Mouse (Mus musculus) liver, embryonic 11.5 days (tissue): ENCODE measurements at regions not wholly inside any gene's neighbourhood (a gene's known extent, or its start where the extent isn't known, plus 50 kb on each side); places are given as distances from the start of the nearest gene placed in this dataset.

Source experiments
- ATAC-seq: fragments of 200-750 bp; cut with Nextera tagmentation; replicated peaks from 2 replicates; pipeline ENCODE4 v1.8.0; 2017; ENCODE audit warnings: moderate number of reproducible peaks, mild to moderate bottlenecking, moderate TSS enrichment, moderate library complexity; ENCODE audit not compliant: low FRiP score
- DNase-seq: peaks from one replicate; pipeline ENCODE4 v3.0.0-alpha.2; 2017; ENCODE audit warnings: low spot score
- H3K27ac ChIP-seq: fragments of 300-500 bp; sonication (generic); 2 replicates; pipeline ENCODE4 v1.5.1; 2014; ENCODE audit warnings: mild to moderate bottlenecking, low read depth, low read length, control low read depth
- H3K27me3 ChIP-seq: fragments of 300-500 bp; sonication (generic); replicated peaks from 2 replicates; pipeline ENCODE4 v1.6.1; 2014; ENCODE audit warnings: low read length, mixed read lengths; ENCODE audit not compliant: control insufficient read depth, insufficient read depth
- H3K36me3 ChIP-seq: fragments of 300-500 bp; sonication (generic); 2 replicates; pipeline ENCODE4 v1.6.1; 2014; ENCODE audit warnings: mild to moderate bottlenecking, low read length, moderate library complexity, mixed read lengths; ENCODE audit not compliant: control insufficient read depth, insufficient read depth
- H3K4me1 ChIP-seq: fragments of 300-500 bp; sonication (generic); replicated peaks from 2 replicates; pipeline ENCODE4 v1.6.1; 2014; ENCODE audit warnings: low read length, mixed read lengths; ENCODE audit not compliant: control insufficient read depth, insufficient read depth
- H3K4me2 ChIP-seq: fragments of 300-500 bp; sonication (generic); 2 replicates; pipeline ENCODE4 v1.6.1; 2014; ENCODE audit warnings: mild to moderate bottlenecking, control low read depth, moderate library complexity
- H3K4me3 ChIP-seq: fragments of 300-500 bp; sonication (generic); 2 replicates; pipeline ENCODE4 v1.5.1; 2014; ENCODE audit warnings: low read depth, low read length, control low read depth
- H3K9ac ChIP-seq: fragments of 300-500 bp; sonication (generic); 2 replicates; pipeline ENCODE4 v1.6.1; 2014; ENCODE audit warnings: low read depth, low read length, control low read depth
- H3K9me3 ChIP-seq: fragments of 300-500 bp; sonication (generic); 2 replicates; pipeline ENCODE4 v1.6.1; 2016; ENCODE audit warnings: low read length, inconsistent platforms, mixed read lengths; ENCODE audit not compliant: control insufficient read depth
- WGBS: fragments of 180-500 bp; shearing (Covaris S2); extraction: QIAGEN DNeasy Blood & Tissue Kit; methylation state at CpG from one replicate; pipeline ENCODE4 v1.1.7; 2014; 5-methylcytosine and 5-hydroxymethylcytosine counted together

DNA sequence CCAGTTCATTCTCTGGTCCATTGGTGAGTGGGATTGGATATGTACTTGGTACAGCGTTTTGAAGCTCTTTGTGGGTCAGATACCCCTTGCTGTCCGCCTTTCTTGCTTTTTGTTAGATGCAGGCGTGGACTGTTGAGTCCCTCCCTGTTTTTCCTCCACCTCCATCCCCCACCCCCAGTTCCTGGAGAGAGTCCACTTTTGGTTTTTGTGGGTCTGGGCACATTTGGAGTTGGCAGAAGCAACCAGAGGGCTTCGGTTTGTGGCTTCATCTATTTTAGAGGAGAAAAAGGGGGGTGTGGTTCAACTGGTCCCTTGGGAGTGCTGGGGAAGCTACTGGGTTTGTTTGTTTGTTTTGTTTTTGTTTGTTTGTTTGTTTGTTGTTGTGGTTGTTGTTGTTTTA is 103.9 kb upstream of the Gm9887 start:
- ATAC-seq = no peak
- Histone ChIP-seq H3K27ac (no peak overlapping the region), H3K9ac (no peak overlapping the region), H3K36me3 (no peaks in the 10 kb centered on the region), H3K4me3 (no peak overlapping the region), H3K4me1 (no peaks in the 10 kb centered on the region; the same call in 1 of the 2 replicates), H3K27me3 (no peaks in the 10 kb centered on the region), H3K9me3 (no peaks in the 10 kb centered on the region; the same call in 1 of the 2 replicates), H3K4me2 (no peak overlapping the region)
- WGBS = 73% methylated on average over 4 of the region's 4 CpGs
- DNase-seq = no peak

DNA sequence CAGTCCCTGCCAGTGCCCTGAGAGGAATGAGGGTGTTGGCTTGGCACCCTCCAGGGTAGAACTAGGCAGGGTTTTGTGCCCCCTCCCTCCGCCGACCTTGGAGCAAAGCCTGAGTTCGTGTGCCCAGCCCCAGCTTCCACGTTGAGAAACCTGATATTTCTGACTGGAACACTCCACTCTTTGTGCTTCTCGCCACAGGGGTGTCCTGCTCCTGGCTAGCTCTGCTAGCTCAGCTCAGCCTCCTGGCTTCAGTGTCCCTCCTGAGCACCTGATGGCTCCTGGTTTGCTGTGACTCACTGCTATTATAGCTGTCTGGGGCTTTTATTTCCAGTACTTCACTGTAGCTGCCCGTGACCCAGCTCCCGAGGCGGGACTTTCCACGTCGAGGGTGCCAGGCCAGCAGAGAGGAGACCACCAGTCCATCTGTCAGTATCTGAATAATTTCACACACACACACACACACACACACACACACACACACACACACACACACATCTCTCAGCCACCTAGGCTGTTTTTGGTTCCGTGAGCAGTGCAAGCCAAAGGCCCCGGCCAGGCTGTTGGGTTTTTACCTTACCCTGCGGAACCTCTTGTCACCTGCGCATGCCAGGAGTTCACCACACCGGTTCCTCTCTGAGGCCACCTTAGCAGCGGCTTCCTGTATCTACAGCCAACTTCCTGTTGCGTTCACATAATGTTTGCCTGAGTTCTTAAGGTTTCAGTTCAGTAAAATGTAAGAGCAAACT is 102.8 kb upstream of the Gm9887 start:
- Histone ChIP-seq H3K4me1 (no peaks in the 10 kb centered on the region; the same call in 1 of the 2 replicates), H3K27me3 (no peaks in the 10 kb centered on the region), H3K9me3 (no peaks in the 10 kb centered on the region; the same call in 1 of the 2 replicates), H3K9ac (no peak overlapping the region), H3K4me3 (no peak overlapping the region), H3K27ac (no peak overlapping the region), H3K4me2 (no peak overlapping the region), H3K36me3 (no peaks in the 10 kb centered on the region)
- ATAC-seq = no peak
- no peak for DNase-seq
- 60% methylated on average over 17 of the region's 17 CpGs for WGBS

DNA sequence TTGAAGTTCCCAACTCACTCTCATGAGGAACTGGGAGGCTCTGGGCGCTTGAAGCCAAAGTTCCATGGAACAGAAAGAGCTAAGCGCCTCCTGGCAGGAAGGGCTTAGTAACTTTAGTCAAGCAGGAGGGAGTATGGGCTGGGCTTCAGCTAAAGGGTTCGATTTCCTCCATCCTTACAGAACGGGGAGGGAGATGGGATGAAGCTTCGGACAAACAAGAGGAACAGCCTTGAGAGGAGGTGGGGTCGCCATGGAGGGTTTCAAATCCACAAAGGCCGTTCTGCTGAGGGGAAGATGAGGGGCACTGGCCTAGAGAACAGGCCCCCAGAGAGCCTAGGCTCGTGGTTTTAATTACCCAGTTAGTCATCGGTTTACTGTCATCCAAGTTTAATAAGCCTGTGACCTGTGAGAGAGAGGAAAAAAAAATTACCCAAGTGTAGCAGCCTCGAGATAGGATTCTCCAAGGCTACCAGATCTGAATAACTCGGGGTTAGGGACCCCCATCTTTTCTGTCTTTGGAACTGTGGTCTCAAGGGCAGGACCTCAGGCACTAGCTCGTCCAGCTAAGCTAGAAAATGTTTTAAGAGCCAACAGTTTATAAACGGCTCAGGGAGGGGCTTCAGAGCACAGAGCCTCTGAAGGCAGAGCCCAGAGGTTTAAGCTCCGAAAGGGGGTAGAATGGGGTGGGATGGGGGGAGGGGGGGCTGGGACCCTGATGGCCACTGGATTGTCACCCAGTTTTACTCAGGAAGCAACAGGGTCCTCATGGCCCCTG is 102.1 kb upstream of the Gm9887 start:
- Histone ChIP-seq H3K9ac (no peak overlapping the region), H3K4me2 (no peak overlapping the region), H3K9me3 (no peaks in the 10 kb centered on the region; the same call in 1 of the 2 replicates), H3K4me3 (no peak overlapping the region), H3K4me1 (no peaks in the 10 kb centered on the region; the same call in 1 of the 2 replicates), H3K27ac (no peak overlapping the region), H3K27me3 (no peaks in the 10 kb centered on the region), H3K36me3 (no peaks in the 10 kb centered on the region)
- ATAC-seq (no peak), DNase-seq (no peak)
- 54% methylated on average over 14 of the region's 14 CpGs for WGBS

DNA sequence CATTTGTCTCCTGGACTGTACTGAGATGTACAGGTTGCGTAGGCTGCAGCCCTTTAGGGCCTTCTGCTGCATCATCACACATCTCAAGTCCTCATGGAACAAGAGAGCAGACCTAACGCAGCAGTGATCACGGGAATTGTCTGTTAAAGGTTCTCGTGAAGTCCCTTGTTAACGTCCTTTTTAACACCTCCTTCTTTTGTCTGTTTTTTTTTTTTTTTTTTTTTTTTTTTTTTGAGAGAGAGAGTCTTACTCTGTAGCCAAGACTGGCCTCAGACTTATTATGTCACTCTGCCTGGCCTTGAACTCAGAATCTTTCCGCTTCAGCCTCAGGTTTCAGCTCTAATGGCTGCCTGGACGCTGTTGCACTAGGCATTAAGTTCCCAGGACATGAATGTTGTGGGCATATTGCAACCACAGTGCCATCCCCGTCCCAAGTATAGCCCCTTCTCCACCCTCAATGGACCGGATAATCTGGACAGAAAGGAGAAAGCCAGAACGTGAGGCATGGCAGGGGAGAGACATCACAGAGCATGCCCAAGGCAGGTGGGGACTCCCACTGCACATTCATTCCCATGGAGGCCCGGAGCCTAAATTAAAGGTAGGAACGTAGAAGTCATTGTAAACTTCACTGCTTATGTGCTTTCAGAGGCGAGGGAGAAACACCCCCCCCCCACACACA is 101.3 kb upstream of the Gm9887 start:
- H3K9me3 ChIP-seq = no peaks in the 10 kb centered on the region; the same call in 1 of the 2 replicates
- no peak for ATAC-seq
- H3K4me1 ChIP-seq = no peaks in the 10 kb centered on the region; the same call in 1 of the 2 replicates
- no peak overlapping the region for H3K9ac ChIP-seq
- DNase-seq = no peak
- H3K27me3 ChIP-seq = no peaks in the 10 kb centered on the region
- no peak overlapping the region for H3K4me2 ChIP-seq
- 85% methylated on average over 13 of the region's 13 CpGs for WGBS
- no peak overlapping the region for H3K4me3 ChIP-seq
- H3K36me3 ChIP-seq = no peaks in the 10 kb centered on the region
- H3K27ac ChIP-seq = no peak overlapping the region

DNA sequence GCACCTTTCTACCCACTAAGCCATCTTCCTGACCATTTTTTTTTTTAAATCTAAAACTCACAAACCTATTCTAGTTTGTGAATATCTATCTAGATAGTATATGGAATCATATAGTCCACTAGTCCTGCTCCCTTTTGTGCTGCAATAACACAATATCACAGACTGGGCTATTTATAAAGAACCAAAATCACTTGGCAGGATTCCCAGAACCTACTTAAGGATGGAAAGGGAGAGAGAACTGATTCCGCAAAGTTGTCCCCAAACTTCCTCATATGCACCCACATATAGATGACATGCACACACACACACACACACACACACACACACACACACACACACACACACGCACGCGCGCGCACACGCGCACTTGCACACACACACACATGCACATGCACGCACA is 100.7 kb upstream of the Gm9887 start:
- ATAC-seq (no peak), DNase-seq (no peak)
- 97% methylated on average over 9 of the region's 9 CpGs for WGBS

DNA sequence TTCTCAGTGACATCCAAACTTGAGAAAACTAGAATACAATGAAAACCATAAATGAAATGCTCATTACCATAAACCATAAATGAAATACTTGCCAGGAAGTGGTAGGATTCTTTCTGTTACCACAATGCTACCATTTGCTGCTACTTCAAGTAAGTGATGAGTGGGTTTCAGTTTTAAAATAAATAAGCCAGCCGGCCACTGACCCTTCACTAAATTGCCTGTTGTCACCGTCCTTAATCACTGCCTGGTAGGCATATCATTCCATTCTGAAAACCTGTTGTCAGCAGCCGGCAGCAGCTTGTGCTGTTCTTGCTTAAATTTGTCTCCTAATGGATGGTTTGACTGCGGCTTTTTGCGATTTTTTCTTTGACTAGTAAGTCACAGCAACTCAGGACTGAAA is 99.6 kb upstream of the Gm9887 start:
- DNase-seq (no peak), ATAC-seq (no peak)
- Histone ChIP-seq H3K9me3 (no peaks in the 10 kb centered on the region; the same call in 1 of the 2 replicates), H3K27me3 (no peaks in the 10 kb centered on the region), H3K4me2 (no peak overlapping the region), H3K4me1 (no peaks in the 10 kb centered on the region; the same call in 1 of the 2 replicates), H3K27ac (no peak overlapping the region), H3K9ac (no peak overlapping the region), H3K36me3 (no peaks in the 10 kb centered on the region), H3K4me3 (no peak overlapping the region)
- WGBS = 70% methylated on average over 5 of the region's 5 CpGs

More for the DNA sequence above, 100.7 kb upstream of the Gm9887 start:
- Histone ChIP-seq H3K4me2 (no peak overlapping the region), H3K9ac (no peak overlapping the region), H3K4me1 (no peaks in the 10 kb centered on the region; the same call in 1 of the 2 replicates), H3K36me3 (no peaks in the 10 kb centered on the region), H3K9me3 (no peaks in the 10 kb centered on the region; the same call in 1 of the 2 replicates), H3K27me3 (no peaks in the 10 kb centered on the region), H3K4me3 (no peak overlapping the region), H3K27ac (no peak overlapping the region)

DNA sequence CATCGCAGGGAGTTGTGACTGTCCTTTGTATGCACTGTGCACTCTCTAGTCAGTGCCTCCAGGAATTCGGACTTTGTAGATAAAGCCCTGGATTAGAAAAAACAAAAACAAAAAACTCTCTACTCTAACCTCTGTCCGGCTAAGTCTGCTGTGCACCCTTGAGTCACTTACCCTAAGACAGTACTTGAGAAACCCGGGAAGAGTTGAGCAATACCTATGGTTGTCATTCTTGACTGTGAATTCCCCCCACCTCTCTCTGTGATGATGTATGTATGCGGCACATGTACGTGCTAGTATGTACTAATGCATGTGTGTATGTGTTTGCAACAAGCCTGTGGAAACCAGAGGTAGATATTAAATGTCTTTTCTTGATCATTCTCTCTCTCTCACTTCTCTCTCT is 96.7 kb upstream of the Gm9887 start:
- H3K27ac ChIP-seq = no peak overlapping the region
- H3K4me1 ChIP-seq = no peaks in the 10 kb centered on the region
- no peak overlapping the region for H3K4me3 ChIP-seq
- no peak overlapping the region for H3K4me2 ChIP-seq
- H3K27me3 ChIP-seq = no peaks in the 10 kb centered on the region
- WGBS = 69% methylated on average over 6 of the region's 6 CpGs
- no peaks in the 10 kb centered on the region for H3K36me3 ChIP-seq
- no peaks in the 10 kb centered on the region; the same call in 1 of the 2 replicates for H3K9me3 ChIP-seq
- DNase-seq (no peak), ATAC-seq (no peak)
- no peak overlapping the region for H3K9ac ChIP-seq

DNA sequence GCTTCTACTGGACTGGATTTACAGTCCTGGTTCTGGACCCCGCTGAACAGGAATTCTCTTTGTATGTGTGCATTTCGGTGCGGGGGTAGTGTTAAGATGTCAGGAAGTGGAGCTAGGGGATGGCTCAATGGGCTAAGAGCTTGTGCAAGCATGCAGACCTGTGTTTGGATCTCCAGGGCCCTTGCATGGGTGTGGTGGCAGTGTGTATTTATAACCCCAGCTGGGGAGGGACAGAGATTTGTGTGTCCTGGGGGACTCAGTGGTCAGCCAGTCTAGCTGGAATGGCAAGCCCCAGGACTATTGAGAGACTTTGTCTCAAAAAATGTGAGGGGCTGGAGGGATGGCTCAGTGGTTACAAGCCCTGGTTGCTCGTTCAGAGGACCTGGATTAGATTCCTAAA is 95.1 kb upstream of the Gm9887 start:
- ATAC-seq = no peak
- no peak for DNase-seq

More for the DNA sequence above, 95.1 kb upstream of the Gm9887 start:
- H3K36me3 ChIP-seq = no peaks in the 10 kb centered on the region
- no peak overlapping the region for H3K4me3 ChIP-seq
- no peaks in the 10 kb centered on the region for H3K27me3 ChIP-seq
- H3K4me1 ChIP-seq = no peaks in the 10 kb centered on the region
- no peak overlapping the region for H3K27ac ChIP-seq
- no peak overlapping the region for H3K9ac ChIP-seq
- 76% methylated on average over 4 of the region's 4 CpGs for WGBS
- no peaks in the 10 kb centered on the region; the same call in 1 of the 2 replicates for H3K9me3 ChIP-seq
- H3K4me2 ChIP-seq = no peak overlapping the region
